Mouse (Mus musculus) embryonic stem cell, embryonic (primary cell): ENCODE results near the gene Igfbp6.

Source experiments
- CTCF ChIA-PET, 4 experiments: fragments of 300-600 bp in 2 of 4; fragments of 350-600 bp in 2 of 4; sonication (Branson Sonifier 250); formaldehyde crosslinking; loops; one replicate each; lab custom pipeline; 2022; ENCODE audit warnings: inconsistent platforms in 2 of 4; lab: Charles Lee
- POLR2A ChIA-PET, 4 experiments: fragments of 300-600 bp in 2 of 4; fragments of 350-600 bp in 2 of 4; sonication (Branson Sonifier 250); formaldehyde crosslinking; loops; one replicate each; lab custom pipeline; 2022; ENCODE audit warnings: antibody characterized with exemption in 4 of 4, inconsistent platforms in 1 of 4; lab: Charles Lee

Gene Igfbp6

DNA sequence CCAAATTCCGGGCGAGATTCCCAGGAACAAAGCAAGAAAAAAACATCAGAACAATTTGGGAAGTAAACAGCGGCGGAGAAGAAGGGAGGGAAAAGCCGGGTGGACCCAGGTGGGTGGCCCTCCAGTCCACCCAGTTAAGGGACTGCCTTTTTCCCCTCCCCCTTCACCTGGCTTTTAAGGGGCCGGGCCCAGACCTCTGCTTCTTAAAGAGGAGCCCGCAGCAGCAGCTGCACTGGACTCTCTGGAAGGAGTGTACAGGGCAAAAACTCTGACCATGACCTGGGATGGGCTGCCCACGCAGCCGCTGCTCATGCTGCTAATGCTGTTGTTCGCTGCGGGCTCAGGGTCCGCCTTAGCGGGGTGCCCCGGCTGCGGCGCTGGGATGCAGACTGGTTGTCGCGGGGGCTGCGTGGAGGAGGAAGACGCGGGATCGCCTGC lies at the start of gene Igfbp6:
Gene Igfbp6, plus strand, starts transcription at position 89 of the 438 bp plus-strand sequence.
- CTCF ChIA-PET = interaction anchor here in 3 of 4 experiments (0.9 to 2.2 kb wide), 4 partner anchors 9 to 80 kb away, joined by 3 to 5 read pairs (median 4); no protein-coding TSS in a partner anchor
- POLR2A ChIA-PET = interaction anchor here in 2 of 4 experiments (0.5 to 2.4 kb wide), 5 partner anchors 12 to 102 kb away, joined by 3 to 7 read pairs (median 4); partner anchors contain the start of genes Tns2 (in 1 of the 2) and Zfp740 (in 1 of the 2)

DNA sequence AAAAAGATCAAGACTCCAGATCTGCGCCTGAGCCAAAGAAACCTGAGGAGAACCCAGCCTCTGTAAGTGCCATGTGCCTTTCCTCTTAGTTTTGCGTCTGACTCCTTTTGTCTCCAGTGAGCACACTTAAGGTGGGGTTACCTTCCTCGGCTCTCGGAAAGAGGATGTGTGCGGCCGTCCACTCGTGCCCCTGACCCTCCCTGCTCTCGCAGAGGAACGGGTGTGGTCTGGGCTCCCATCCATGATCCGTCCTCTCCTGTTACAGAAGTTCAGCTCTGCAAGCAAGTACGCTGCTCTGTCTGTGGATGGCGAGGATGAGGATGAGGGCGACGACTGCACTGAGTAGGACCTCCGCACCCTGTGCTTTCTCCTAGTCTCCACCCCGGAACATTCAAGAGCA lies 49.2 kb upstream of the Igfbp6 start:
- POLR2A ChIA-PET = interaction anchor here in 3 of 4 experiments (1.1 to 11.3 kb wide), 9 partner anchors 8 to 22 kb away, joined by 3 to 127 read pairs (median 10); partner anchors contain the start of gene Eif4b (in 1 of the 3)
- CTCF ChIA-PET = interaction anchor here in 2 of 4 experiments (0.6 to 2.1 kb wide), 4 partner anchors 12 to 152 kb away, joined by 3 to 13 read pairs (median 4); no protein-coding TSS in a partner anchor

DNA sequence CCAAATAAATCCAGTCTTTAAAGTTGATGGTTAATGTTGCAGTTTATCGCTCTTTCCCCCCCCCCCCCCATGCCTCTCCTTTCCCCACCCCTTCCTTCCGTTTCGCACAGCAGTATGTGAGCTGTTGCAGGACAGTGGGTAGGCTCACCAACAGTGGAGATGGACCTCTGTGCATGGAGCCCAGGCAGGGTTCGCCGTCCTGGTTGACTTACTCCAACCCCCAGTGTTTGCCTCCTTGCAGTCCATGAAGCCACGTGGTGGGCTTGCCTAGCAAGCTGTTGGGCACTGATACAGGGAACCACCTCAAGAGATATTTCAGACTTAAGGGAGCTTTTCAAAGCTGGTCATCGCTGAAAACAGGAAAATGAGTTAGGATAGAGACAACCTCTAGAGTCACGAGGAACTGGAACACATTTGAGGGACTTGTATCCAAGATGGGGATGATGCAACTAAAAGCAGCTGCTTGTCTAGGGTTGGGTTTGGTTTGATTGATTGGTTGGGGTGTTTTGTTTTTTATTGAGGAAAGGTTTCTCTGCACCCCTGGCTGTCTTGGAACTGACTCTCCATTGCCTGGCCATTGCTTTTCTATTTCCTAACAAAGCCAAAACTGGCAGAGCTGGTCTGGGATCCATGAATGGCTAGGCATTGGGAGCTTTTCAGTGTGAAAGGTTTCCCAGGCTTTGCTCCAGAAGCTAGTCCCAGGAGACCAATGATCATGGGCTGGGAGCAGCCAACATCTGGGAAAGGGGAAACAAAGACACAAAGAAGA lies 46.8 kb upstream of the Igfbp6 start:
- POLR2A ChIA-PET = interaction anchor here (0.6 to 9.8 kb wide), 21 partner anchors 8 to 574 kb away, joined by 3 to 112 read pairs (median 5); partner anchors contain the start of genes Eif4b (in 2 of the 4) and Soat2 (in 1 of the 4)
- CTCF ChIA-PET = interaction anchor here (0.7 to 3.6 kb wide), 7 partner anchors 10 to 113 kb away, joined by 3 to 22 read pairs (median 4); no protein-coding TSS in a partner anchor

DNA sequence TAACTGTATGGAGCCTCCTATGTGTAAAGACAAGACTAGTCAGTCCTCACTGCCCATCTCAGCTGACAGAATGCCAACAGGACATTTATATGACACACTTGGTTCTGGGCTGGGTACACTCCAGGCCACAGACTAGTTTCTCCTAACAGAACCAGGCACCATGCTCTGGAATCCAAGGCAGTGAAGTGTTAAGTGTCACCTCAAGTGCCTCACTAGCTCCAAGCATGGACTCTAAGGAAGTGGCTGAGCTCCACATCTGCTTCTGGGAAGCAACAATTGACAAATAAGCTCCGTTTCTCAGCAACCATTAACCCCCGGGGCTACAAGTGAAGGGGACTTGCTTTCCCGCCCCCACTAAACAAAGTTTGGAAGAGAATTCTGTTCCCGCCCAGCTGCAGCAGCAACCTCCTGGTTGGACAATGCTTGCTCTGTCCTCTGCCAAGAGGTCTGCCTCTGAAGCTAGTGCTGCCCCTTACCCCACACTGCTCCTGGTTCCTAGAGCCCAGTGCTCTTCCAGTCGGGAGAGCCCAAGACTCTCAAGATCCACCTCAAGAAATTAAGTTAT lies 46.1 kb upstream of the Igfbp6 start:
- CTCF ChIA-PET = interaction anchor here (0.5 to 3.6 kb wide), 10 partner anchors 9 to 420 kb away, joined by 3 to 31 read pairs (median 5); no protein-coding TSS in a partner anchor
- POLR2A ChIA-PET = interaction anchor here (0.8 to 9.8 kb wide), 20 partner anchors 7 to 573 kb away, joined by 3 to 112 read pairs (median 6); partner anchors contain the start of genes Eif4b (in 2 of the 4) and Soat2 (in 1 of the 4)

DNA sequence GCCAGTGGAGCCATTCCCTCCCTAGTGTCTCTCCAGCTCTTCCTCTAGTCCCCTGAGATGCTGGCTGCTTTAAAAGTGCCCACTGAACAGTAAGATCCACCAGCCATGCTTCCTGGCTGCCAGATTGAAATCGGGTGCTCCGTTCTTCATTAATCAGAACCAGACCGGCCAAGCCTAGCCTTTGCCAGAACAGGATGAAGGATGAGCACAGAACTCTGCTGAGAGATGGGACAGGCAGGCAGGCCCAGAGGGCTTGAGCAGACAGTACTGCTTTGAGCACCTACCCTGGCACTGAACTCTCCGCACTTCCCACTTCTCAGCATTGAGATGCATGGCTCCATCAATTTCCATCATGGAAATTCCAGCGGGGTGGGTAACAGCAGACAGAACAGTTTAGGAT lies 44.9 kb upstream of the Igfbp6 start:
- POLR2A ChIA-PET = interaction anchor here (0.8 to 9.8 kb wide), 22 partner anchors 8 to 843 kb away, joined by 3 to 112 read pairs (median 6); partner anchors contain the start of genes Eif4b (in 2 of the 4), Spryd3 (in 2 of the 4) and Soat2 (in 1 of the 4)
- CTCF ChIA-PET = interaction anchor here (0.6 to 3.6 kb wide), 12 partner anchors 8 to 1047 kb away, joined by 3 to 31 read pairs (median 6); partner anchors contain the start of gene Spryd3 (in 1 of the 4)

DNA sequence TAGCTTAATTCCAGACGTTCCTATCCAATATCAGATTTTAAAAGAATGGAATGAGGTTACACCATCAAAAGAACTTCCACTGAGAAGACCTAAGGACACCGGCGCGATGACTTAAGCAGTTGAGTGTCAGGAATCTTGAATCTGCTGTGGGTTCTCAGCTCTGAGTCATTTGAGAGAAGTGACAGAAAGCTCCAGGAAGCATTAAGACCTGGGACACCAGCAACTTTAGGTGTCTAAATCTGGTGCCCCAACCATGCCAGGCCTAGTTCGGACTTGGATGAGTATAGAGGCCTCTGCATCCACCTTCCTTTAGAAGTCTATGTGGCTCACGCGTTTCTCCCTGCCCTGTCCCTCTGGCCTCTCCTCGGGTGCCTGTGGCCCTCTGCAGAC lies 44.4 kb upstream of the Igfbp6 start:
- POLR2A ChIA-PET = interaction anchor here (0.6 to 9.8 kb wide), 33 partner anchors 8 to 844 kb away, joined by 3 to 112 read pairs (median 5); partner anchors contain the start of genes Eif4b (in 4 of the 4), Soat2 (in 2 of the 4), Spryd3 (in 2 of the 4) and Igfbp6 (in 1 of the 4)
- CTCF ChIA-PET = interaction anchor here (0.6 to 3.6 kb wide), 23 partner anchors 8 to 1047 kb away, joined by 3 to 31 read pairs (median 6); partner anchors contain the start of genes Krt8 (in 1 of the 4) and Spryd3 (in 1 of the 4)

DNA sequence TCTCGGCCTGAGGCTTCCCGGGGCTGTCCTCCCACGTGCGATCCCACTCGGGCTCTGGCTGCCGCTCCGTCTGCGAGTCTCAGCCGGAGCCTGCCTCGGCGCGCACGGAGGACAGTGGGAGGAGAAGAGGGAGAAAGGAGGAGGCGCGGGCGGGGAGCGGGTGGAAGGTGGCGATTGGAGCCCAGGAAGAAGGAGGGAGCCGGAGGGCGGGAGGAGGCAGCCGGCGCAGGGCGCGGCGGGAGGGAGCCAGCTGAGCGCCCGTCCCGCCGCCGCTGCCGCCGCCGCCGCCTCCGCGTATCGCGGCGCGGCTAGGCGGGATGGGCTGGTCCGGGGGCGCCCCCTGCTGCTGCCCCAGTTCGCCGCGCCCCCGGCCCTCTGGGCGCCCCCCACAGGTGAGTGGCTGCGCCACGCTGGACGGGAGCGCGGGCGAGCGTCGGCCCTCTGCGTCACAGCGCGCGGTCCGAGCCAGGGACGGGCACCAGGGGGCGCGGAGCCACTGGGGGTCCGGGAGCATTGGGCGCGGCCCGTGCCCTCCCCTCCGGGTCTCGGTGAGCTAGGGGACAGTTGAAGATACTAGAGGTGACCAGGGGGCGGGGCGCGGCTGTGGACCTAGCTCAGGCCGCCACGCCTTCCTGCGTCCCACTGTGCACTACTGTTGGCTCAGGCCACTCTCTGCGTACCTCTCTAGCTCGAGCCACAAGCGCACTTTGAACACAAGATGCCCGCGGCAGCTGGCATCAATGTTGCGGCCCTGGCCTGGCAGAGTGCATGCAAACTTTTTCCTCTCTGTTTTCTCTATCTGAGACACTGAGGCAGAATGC lies 43.8 kb upstream of the Igfbp6 start, which contains the start of gene Tns2:
Gene Tns2, plus strand, starts transcription at position 253 of the 821 bp plus-strand sequence.
- POLR2A ChIA-PET = interaction anchor here (0.5 to 9.8 kb wide), 49 partner anchors 9 to 824 kb away, joined by 3 to 112 read pairs (median 4); partner anchors contain the start of genes Eif4b (in 4 of the 4), Soat2 (in 2 of the 4), Spryd3 (in 2 of the 4) and Aaas (in 1 of the 4)
- CTCF ChIA-PET = interaction anchor here (0.6 to 3.6 kb wide), 56 partner anchors 7 to 509 kb away, joined by 3 to 31 read pairs (median 4); partner anchors contain the start of genes Spryd3 (in 2 of the 4), Eif4b (in 1 of the 4) and Krt8 (in 1 of the 4)

DNA sequence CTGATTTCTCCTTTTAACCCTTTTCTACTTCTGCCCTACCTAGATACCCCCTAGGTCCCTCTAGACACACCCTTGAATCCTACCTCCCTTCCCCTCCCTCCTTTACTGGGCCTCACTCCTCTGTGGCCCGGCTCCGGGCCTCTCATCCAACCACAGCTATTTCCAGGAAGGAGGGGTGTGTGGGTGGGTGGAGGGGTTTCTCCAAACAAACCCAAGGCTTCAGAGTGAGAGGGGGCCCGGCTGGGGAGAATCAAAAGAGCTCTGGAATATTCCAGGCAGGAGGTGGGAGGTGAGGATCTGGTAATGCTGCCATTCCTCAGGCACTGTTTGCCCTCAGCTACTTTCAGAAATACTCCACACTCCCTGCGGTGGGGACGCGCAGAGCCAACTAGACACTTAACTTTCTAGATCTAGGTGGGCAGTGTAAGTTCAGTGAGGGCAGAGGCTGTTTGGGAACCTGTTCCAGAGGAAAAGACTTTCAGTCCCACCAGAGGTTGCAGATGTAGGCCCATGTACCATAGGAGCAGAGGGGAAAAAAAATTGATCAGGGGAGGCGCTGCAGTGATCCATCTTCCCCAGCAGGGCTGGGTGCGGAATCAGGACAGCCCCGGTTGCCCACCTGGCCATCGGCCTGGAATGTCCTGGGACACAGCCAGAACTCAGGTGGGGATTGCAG lies 43.0 kb upstream of the Igfbp6 start:
- ChIA-PET POLR2A (interaction anchor here (0.5 to 9.8 kb wide), 39 partner anchors 8 to 825 kb away, joined by 3 to 112 read pairs (median 4); partner anchors contain the start of genes Eif4b (in 4 of the 4), Aaas (in 1 of the 4), Atp5g2 (in 1 of the 4) and Soat2 (in 1 of the 4)), CTCF (interaction anchor here (0.6 to 3.3 kb wide), 51 partner anchors 8 to 508 kb away, joined by 3 to 31 read pairs (median 4); partner anchors contain the start of genes Spryd3 (in 2 of the 4) and Eif4b (in 1 of the 4))

DNA sequence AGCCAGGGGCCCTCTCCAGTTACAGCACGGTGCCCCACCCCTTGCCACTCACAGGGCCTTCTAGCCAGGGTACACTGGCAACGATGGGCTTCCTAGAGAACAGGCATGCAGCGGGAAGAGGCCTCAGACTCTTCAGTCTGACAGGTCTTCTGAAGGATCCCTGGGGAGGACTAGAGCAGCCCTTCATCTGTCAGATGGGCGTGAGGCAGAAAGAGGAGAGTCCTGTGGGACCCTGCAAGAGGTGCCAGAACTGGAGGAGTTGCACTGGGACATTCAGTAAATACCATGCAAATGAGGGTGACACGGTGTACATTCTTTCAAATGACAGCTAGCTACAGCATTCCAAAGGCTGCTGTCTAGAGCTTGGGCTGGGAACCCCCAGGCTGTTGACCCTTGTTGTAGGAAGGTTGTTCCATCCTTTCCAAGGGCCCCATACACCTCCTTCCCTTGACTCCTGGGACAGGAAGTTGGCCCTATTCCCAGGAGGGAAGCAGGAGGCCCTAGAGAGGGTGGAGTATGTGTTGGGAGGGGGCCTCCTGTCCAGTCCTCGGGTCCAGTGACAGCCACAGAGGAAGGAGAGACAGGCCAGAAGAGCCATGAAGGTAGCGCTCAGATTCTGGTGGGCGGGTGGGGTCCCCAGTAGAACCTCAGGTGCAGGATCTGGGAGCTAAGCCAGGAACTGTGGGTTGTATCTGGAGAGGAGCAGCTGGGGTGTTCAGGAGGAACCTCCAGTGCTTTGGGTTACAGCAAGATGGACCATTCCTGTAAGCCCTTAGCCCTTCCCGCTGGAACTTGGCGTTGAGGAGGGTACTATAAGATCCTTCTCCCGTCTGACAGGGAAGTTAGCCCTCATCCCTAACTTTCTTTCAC lies 42.3 kb upstream of the Igfbp6 start:
- POLR2A ChIA-PET = interaction anchor here in 2 of 4 experiments (0.6 to 9.8 kb wide), 13 partner anchors 8 to 312 kb away, joined by 3 to 112 read pairs (median 8); partner anchors contain the start of genes Eif4b (in 2 of the 2), Sp1 (in 1 of the 2) and Spryd3 (in 1 of the 2)
- CTCF ChIA-PET = interaction anchor here (0.6 to 3.3 kb wide), 16 partner anchors 7 to 1909 kb away, joined by 3 to 31 read pairs (median 5); no protein-coding TSS in a partner anchor

DNA sequence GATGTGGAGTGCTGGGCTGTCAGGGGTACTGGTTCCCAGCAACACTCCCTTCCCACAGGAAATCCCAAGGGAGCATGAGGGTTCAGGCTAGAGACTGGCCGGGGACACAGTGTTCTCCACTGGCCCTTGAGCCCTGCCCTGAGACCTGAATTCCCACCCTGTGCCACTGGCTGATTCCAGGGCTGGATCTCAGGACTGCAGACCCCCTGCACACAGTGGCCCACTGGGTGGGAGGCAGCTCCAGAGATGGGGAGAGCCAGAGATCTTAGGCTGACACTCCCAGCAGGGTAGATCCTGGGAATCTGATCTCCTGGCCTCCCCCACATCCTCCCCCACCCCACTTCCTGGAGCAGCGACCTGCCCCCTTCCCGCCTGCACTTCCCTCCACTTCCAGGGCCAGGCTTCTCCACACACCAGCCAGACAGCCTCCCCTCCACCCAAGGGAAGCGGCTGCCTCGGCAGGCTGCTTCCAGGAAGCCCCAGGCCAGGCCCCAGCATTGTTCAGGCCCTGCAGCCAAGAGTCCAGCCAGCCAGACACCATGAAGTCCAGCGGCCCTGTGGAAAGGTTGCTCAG lies 41.5 kb upstream of the Igfbp6 start:
- POLR2A ChIA-PET = interaction anchor here in 3 of 4 experiments (0.7 to 6.4 kb wide), 9 partner anchors 8 to 150 kb away, joined by 3 to 82 read pairs (median 7); partner anchors contain the start of gene Spryd3 (in 1 of the 3)
- CTCF ChIA-PET = interaction anchor here in 3 of 4 experiments (0.6 to 1.3 kb wide), 4 partner anchors 10 to 248 kb away, joined by 3 to 4 read pairs (median 4); partner anchors contain the start of gene Aaas (in 1 of the 3)

DNA sequence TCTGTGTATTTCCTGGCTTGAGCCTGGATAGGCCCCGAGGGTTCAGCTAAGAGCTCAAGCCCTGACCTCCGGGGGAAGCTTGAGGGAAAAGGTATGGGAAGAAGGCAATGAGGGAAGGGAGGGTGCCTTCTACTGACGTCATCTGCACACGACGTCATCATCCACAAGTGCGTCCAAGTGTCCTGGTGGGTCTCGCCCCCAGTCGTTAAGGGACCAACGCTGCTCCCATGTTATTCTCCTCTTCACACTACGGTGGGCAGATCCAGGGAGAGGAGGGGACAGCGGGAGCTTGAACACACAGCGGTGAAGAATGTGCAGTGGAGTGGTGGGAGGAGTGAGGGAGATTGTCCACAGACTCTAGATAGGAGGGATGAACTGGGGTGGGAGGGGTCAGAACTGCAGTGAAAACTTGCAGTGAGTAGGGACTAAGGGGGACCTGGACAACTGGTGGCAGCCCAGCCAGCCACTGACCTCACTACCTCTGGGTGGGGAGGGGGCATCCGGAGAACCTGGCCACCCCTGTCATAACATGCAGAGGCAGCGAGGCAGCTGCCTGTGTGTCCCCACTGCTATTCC lies 40.7 kb upstream of the Igfbp6 start:
- POLR2A ChIA-PET = interaction anchor here in 3 of 4 experiments (0.5 to 6.4 kb wide), 32 partner anchors 9 to 676 kb away, joined by 3 to 82 read pairs (median 4); partner anchors contain the start of genes Eif4b (in 1 of the 3), Espl1 (in 1 of the 3), Pcbp2 (in 1 of the 3) and Pfdn5 (in 1 of the 3)
- CTCF ChIA-PET = interaction anchor here in 3 of 4 experiments (0.7 to 1.6 kb wide), 7 partner anchors 12 to 247 kb away, joined by 3 to 4 read pairs (median 3); partner anchors contain the start of genes Aaas (in 1 of the 3) and Pfdn5 (in 1 of the 3)

DNA sequence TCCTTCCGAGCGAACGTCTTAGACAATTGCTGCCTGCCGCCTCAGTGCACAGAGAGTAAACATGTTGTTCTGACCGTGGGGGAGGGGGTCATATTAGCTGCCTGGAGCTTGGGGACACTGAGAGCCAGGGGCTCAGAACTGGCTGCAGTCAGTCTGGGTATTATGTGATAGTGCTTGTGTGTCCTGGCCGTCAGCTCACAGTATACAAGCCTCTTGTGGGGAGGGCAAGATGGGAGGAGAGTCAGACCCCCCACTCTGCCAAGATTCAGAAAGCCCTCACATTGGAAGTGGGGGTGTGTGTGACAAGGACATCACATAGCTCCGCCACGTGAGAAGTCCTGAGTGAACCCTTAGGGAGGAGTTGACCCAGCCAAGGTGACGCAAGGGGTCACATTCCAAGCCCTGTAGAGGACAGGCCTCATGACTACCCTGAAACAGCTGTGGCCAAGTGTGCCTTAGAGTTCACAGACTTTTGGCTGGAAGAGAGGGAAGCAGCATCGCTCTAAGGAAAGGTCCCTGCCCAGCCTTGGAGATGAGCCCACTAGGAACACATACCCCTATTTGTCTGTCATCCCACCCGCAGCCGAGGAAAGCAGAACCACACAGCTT lies 40.1 kb upstream of the Igfbp6 start:
- ChIA-PET POLR2A (interaction anchor here in 3 of 4 experiments (0.5 to 6.4 kb wide), 30 partner anchors 10 to 412 kb away, joined by 3 to 82 read pairs (median 4); partner anchors contain the start of genes Eif4b (in 1 of the 3), Espl1 (in 1 of the 3), Pcbp2 (in 1 of the 3) and Pfdn5 (in 1 of the 3)), CTCF (interaction anchor here in 2 of 4 experiments (0.6 to 1.6 kb wide), 7 partner anchors 11 to 222 kb away, joined by 3 to 4 read pairs (median 3); partner anchors contain the start of genes Krt8 (in 1 of the 2) and Pfdn5 (in 1 of the 2))

DNA sequence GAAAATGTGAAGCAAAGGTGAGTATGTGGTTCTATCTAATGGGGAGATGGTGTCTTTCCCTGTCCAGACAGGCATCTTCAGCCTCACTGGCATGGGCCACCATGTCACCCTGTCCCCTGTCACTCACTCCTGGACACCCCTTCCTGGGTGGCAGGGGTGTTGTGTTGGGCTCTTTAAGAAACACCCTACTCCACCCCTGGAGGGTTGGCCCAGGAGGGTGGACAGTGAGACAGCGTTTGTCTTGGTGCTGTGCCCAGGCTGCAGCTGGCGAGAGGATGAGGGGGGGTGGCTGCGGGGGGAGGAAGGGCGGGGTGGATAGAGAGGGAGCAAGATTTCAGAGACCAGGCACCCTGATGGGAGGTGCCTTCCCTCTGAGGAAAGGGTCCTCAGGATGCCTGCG lies 38.8 kb upstream of the Igfbp6 start:
- CTCF ChIA-PET = interaction anchor here in 3 of 4 experiments (0.6 to 4.9 kb wide), 4 partner anchors 35 to 1750 kb away, joined by 4 to 75 read pairs (median 5); no protein-coding TSS in a partner anchor
- POLR2A ChIA-PET = interaction anchor here in 3 of 4 experiments (0.6 to 6.4 kb wide), 11 partner anchors 10 to 232 kb away, joined by 3 to 82 read pairs (median 11); partner anchors contain the start of gene Spryd3 (in 1 of the 3)
